Mouse (Mus musculus): ENCODE measurements at regions not wholly inside any gene's neighbourhood (a gene's known extent, or its start where the extent isn't known, plus 50 kb on each side); places are given as distances from the start of the nearest gene placed in this dataset.

DNA sequence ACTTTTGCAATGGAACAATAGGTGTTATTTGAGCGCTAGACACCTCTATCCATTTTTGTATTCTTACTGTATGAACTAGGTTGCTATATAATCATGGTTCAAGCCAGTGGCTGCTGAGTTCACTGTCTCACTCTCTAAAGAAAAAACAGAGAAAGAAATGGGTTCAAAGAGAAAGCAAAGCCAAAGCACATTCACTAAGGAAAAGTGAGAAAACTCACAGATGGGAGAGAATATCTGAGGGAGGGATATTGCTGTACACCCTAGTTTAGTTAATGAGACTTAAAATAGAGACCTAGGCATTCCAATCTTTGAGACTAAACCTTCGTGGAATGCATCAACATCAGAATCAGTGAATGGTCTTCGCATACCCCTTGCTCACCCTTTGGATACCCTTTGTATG lies 371.0 kb downstream of the Fam198b start:
- Histone ChIP-seq H3K36me3 (ENCODE audit: control insufficient read depth, insufficient read depth, low read length) (no peaks in the 10 kb centered on the region), H3K9ac (ENCODE audit: low read depth, low read length) (no peak overlapping the region), H3K4me1 (replicated peaks; ENCODE audit: control insufficient read depth, insufficient read depth, low read length) (no peaks in the 10 kb centered on the region), H3K9me3 (ENCODE audit: control insufficient read depth, low read length) (no peaks in the 10 kb centered on the region), H3K27me3 (replicated peaks; ENCODE audit: control insufficient read depth, insufficient read depth, low read length) (no peaks in the 10 kb centered on the region), H3K4me3 (ENCODE audit: low read depth, low read length) (no peak overlapping the region), H3K27ac (ENCODE audit: low read depth, low read length) (no peak overlapping the region), H3K4me2 (no peak overlapping the region)
- ATAC-seq (replicated peaks; ENCODE audit: low FRiP score) (no peak), DNase-seq (ENCODE audit: low spot score) (no peak)
- 81% methylated on average over 3 of the region's 3 CpGs for WGBS

DNA sequence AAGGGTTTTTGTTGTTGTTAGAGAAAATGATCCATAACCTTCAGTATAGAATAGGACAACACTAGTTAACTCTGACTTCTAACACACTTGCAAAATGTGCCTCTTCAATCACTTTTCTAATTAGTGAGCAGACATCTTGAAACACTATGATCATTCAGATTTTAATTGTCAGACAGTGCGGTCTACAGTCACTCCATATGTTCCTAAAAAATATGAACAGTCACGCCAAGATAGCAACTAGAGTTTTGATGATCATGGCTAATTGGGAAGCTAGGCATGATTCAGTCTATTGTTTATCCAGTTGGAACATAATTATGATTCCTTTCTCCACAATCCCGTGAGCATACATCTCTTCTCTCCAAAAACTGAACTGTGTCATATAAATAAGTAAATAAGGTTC lies 372.1 kb downstream of the Fam198b start:
- no peaks in the 10 kb centered on the region for H3K9me3 ChIP-seq (ENCODE audit: control insufficient read depth, low read length)
- H3K27me3 ChIP-seq (replicated peaks; ENCODE audit: control insufficient read depth, insufficient read depth, low read length) = no peaks in the 10 kb centered on the region
- H3K36me3 ChIP-seq (ENCODE audit: control insufficient read depth, insufficient read depth, low read length) = no peaks in the 10 kb centered on the region
- H3K4me1 ChIP-seq (replicated peaks; ENCODE audit: control insufficient read depth, insufficient read depth, low read length) = no peaks in the 10 kb centered on the region
- DNase-seq (ENCODE audit: low spot score) = no peak
- no peak for ATAC-seq (replicated peaks; ENCODE audit: low FRiP score)
- H3K4me3 ChIP-seq (ENCODE audit: low read depth, low read length) = no peak overlapping the region
- H3K9ac ChIP-seq (ENCODE audit: low read depth, low read length) = no peak overlapping the region
- H3K4me2 ChIP-seq = no peak overlapping the region
- 85% methylated on average over 3 of the region's 3 CpGs for WGBS
- H3K27ac ChIP-seq (ENCODE audit: low read depth, low read length) = no peak overlapping the region

DNA sequence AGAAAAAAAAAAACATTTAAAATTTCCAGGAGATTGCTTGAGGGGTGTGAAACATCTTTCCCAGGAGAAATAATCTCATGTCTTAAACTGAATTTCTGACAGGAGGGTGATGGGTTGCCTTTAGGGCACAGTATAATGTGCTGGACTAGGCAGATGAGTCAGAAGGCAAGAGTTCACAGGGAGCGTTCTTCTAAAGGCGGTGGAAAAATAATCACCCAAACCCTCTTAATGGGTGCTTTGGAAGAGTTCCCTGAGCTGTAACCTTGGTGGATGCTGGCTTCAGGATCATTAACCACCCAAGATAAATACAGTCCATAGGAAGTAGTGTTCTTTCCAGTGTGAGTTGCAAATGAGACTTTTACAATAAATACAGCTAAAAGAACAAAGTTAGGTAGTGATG lies 378.8 kb downstream of the Fam198b start:
- Histone ChIP-seq H3K9me3 (ENCODE audit: control insufficient read depth, low read length) (no peaks in the 10 kb centered on the region), H3K27me3 (replicated peaks; ENCODE audit: control insufficient read depth, insufficient read depth, low read length) (no peaks in the 10 kb centered on the region), H3K27ac (ENCODE audit: low read depth, low read length) (no peak overlapping the region), H3K36me3 (ENCODE audit: control insufficient read depth, insufficient read depth, low read length) (no peaks in the 10 kb centered on the region), H3K9ac (ENCODE audit: low read depth, low read length) (no peak overlapping the region), H3K4me2 (no peak overlapping the region), H3K4me3 (ENCODE audit: low read depth, low read length) (no peak overlapping the region), H3K4me1 (replicated peaks; ENCODE audit: control insufficient read depth, insufficient read depth, low read length) (no peaks in the 10 kb centered on the region)
- WGBS = 78% methylated on average over 2 of the region's 2 CpGs
- ATAC-seq (replicated peaks; ENCODE audit: low FRiP score) = no peak
- DNase-seq (ENCODE audit: low spot score) = no peak

DNA sequence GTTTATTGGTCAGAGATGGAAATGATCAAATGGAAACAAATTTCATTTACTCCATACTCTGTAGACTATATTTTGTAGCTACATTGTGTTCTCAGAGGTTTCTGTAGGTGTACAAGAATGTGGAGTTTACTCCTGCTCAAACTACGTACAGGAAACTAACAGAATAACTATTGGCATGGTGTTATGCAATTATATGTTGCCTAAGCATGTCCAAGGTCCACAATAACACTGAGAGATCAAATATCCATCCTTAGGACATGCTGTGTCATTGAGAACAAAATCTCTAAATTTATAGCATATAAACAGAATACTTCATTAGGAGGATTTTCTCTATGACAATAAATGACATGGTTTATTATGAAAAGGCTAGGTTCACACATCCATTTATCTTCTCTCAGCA lies 400.3 kb downstream of the Fam198b start:
- Histone ChIP-seq H3K9ac (ENCODE audit: low read depth, low read length) (no peak overlapping the region), H3K4me1 (replicated peaks; ENCODE audit: control insufficient read depth, insufficient read depth, low read length) (no peaks in the 10 kb centered on the region), H3K9me3 (ENCODE audit: control insufficient read depth, low read length) (no peaks in the 10 kb centered on the region), H3K27ac (ENCODE audit: low read depth, low read length) (no peak overlapping the region), H3K27me3 (replicated peaks; ENCODE audit: control insufficient read depth, insufficient read depth, low read length) (no peaks in the 10 kb centered on the region), H3K36me3 (ENCODE audit: control insufficient read depth, insufficient read depth, low read length) (no peaks in the 10 kb centered on the region), H3K4me3 (ENCODE audit: low read depth, low read length) (no peak overlapping the region), H3K4me2 (no peak overlapping the region)
- no peak for ATAC-seq (replicated peaks; ENCODE audit: low FRiP score)
- no peak for DNase-seq (ENCODE audit: low spot score)
- 63% methylated on average over 1 of the region's 1 CpGs for WGBS

DNA sequence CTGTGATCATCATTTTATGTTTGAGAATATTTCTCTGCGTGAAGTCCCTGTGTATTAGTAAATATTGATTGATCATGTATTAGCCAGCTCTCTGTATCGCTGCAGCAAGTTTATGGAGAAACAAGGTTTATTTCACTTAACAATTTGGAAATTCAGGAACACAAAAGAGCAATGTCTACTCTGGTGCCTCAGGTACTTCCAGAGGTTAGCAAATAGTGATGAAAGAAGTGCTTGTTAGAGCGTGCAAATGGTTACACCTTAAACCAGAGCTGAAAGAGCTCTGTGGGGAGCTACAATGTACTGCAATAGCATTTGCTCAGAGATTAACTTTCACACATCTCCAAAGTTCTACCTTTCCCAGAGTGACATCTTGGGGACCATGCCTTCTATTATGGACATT lies 400.9 kb downstream of the Fam198b start:
- no peaks in the 10 kb centered on the region for H3K27me3 ChIP-seq (replicated peaks; ENCODE audit: control insufficient read depth, insufficient read depth, low read length)
- H3K4me2 ChIP-seq = no peak overlapping the region
- no peak overlapping the region for H3K27ac ChIP-seq (ENCODE audit: low read depth, low read length)
- no peak for ATAC-seq (replicated peaks; ENCODE audit: low FRiP score)
- no peaks in the 10 kb centered on the region for H3K4me1 ChIP-seq (replicated peaks; ENCODE audit: control insufficient read depth, insufficient read depth, low read length)
- no peak for DNase-seq (ENCODE audit: low spot score)
- no peak overlapping the region for H3K9ac ChIP-seq (ENCODE audit: low read depth, low read length)
- H3K4me3 ChIP-seq (ENCODE audit: low read depth, low read length) = no peak overlapping the region
- 81% methylated on average over 3 of the region's 3 CpGs for WGBS
- H3K36me3 ChIP-seq (ENCODE audit: control insufficient read depth, insufficient read depth, low read length) = no peaks in the 10 kb centered on the region
- no peaks in the 10 kb centered on the region for H3K9me3 ChIP-seq (ENCODE audit: control insufficient read depth, low read length)

DNA sequence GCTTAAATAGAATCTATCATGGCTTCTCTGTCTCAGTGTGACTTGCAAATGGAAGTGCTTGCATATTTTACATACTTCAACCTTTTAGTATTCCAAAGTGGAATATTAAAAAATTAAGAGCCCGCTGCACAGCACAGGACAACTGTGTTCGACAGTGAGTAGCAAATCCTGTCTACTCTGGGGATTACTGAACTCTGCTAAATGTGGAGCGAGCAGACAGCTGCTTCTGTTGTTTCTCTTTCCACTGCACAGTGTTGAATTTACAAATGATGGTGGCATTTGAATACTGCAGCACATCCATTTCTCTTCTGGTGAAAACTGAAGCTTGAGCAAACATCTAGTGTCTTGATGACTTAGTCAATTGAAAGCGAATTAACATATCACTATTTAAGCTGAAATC lies 409.2 kb downstream of the Fam198b start:
- DNase-seq (ENCODE audit: low spot score) (no peak), ATAC-seq (replicated peaks; ENCODE audit: low FRiP score) (no peak)
- 85% methylated on average over 4 of the region's 4 CpGs for WGBS

DNA sequence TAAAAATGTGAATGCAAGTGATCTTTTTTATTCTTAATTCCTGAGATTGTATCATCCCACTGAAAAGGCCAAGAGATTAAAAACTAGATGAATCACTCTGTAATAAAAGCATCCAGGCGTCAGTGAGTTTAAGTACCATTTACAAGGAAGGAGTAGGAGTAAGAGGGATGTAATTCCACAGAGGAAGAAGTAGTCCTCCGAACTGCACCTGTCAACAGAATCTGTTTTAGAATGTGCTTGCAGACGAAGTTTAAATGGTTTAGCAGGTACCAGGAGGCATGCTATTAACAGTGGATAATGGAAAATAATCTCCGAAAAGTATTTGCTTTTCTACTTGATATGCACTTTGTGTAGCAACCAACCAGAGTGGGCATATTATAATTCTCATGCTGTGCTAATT lies 423.3 kb downstream of the Fam198b start:
- Histone ChIP-seq H3K27me3 (replicated peaks; ENCODE audit: control insufficient read depth, insufficient read depth, low read length) (no peaks in the 10 kb centered on the region), H3K27ac (ENCODE audit: low read depth, low read length) (no peak overlapping the region), H3K4me3 (ENCODE audit: low read depth, low read length) (no peak overlapping the region), H3K4me1 (replicated peaks; ENCODE audit: control insufficient read depth, insufficient read depth, low read length) (no peaks in the 10 kb centered on the region), H3K36me3 (ENCODE audit: control insufficient read depth, insufficient read depth, low read length) (no peaks in the 10 kb centered on the region), H3K4me2 (no peak overlapping the region), H3K9ac (ENCODE audit: low read depth, low read length) (no peak overlapping the region), H3K9me3 (ENCODE audit: control insufficient read depth, low read length) (no peaks in the 10 kb centered on the region)
- DNase-seq (ENCODE audit: low spot score) = no peak
- no peak for ATAC-seq (replicated peaks; ENCODE audit: low FRiP score)
- WGBS = 71% methylated on average over 4 of the region's 4 CpGs

More for the DNA sequence above, 409.2 kb downstream of the Fam198b start:
- no peak overlapping the region for H3K27ac ChIP-seq (ENCODE audit: low read depth, low read length)
- no peaks in the 10 kb centered on the region for H3K27me3 ChIP-seq (replicated peaks; ENCODE audit: control insufficient read depth, insufficient read depth, low read length)
- H3K4me1 ChIP-seq (replicated peaks; ENCODE audit: control insufficient read depth, insufficient read depth, low read length) = no peaks in the 10 kb centered on the region
- no peak overlapping the region for H3K4me2 ChIP-seq
- H3K4me3 ChIP-seq (ENCODE audit: low read depth, low read length) = no peak overlapping the region
- H3K9ac ChIP-seq (ENCODE audit: low read depth, low read length) = no peak overlapping the region
- H3K9me3 ChIP-seq (ENCODE audit: control insufficient read depth, low read length) = no peaks in the 10 kb centered on the region
- H3K36me3 ChIP-seq (ENCODE audit: control insufficient read depth, insufficient read depth, low read length) = no peaks in the 10 kb centered on the region

DNA sequence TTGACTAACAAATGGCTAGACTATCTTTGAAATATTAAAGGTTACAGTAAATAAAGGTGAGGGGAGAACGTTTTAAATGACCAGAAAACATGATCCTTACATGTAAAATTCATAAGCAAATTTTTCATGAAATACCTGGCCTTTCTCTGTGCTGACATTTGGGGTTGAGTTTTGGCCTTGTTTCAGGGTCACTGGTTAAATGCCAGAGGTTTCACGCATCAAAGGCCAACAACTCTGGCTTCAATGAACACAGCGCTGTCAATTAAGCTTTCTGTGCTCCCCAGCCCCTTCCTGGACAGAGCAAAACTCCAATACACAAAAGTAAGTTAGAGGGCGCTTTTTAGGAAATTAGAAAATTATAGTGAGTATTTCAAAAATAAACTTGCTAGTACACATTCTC lies 425.6 kb downstream of the Fam198b start:
- Histone ChIP-seq H3K27me3 (replicated peaks; ENCODE audit: control insufficient read depth, insufficient read depth, low read length) (no peaks in the 10 kb centered on the region), H3K27ac (ENCODE audit: low read depth, low read length) (no peak overlapping the region), H3K9me3 (ENCODE audit: control insufficient read depth, low read length) (no peaks in the 10 kb centered on the region), H3K4me2 (no peak overlapping the region), H3K9ac (ENCODE audit: low read depth, low read length) (no peak overlapping the region), H3K36me3 (ENCODE audit: control insufficient read depth, insufficient read depth, low read length) (no peaks in the 10 kb centered on the region), H3K4me3 (ENCODE audit: low read depth, low read length) (no peak overlapping the region), H3K4me1 (replicated peaks; ENCODE audit: control insufficient read depth, insufficient read depth, low read length) (no peaks in the 10 kb centered on the region)
- WGBS = 69% methylated on average over 4 of the region's 4 CpGs
- DNase-seq (ENCODE audit: low spot score) = no peak
- no peak for ATAC-seq (replicated peaks; ENCODE audit: low FRiP score)

DNA sequence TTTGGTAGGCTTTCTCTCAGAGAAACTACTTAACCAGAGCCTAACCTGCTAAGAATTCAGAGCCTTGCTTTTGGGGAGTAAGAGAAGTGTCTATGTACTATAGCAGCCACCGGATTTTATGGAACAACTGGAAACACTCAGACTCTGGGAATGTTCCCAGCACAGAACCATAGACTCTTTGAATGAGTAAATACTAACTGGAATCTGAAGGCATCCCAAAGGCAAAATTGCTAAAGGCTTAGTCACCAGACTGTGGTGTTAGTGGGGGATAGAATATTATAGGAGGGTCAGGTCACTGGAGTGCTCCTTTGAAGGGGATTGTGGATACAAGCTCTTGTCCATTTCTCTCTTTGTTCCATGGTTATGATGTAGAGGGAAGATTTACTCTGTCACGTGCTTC lies 427.4 kb downstream of the Fam198b start:
- H3K4me2 ChIP-seq = no peak overlapping the region
- H3K27ac ChIP-seq (ENCODE audit: low read depth, low read length) = no peak overlapping the region
- no peaks in the 10 kb centered on the region for H3K4me1 ChIP-seq (replicated peaks; ENCODE audit: control insufficient read depth, insufficient read depth, low read length)
- H3K9ac ChIP-seq (ENCODE audit: low read depth, low read length) = no peak overlapping the region
- DNase-seq (ENCODE audit: low spot score) = no peak
- H3K36me3 ChIP-seq (ENCODE audit: control insufficient read depth, insufficient read depth, low read length) = no peaks in the 10 kb centered on the region
- WGBS = 73% methylated on average over 2 of the region's 2 CpGs
- no peak overlapping the region for H3K4me3 ChIP-seq (ENCODE audit: low read depth, low read length)
- no peak for ATAC-seq (replicated peaks; ENCODE audit: low FRiP score)
- no peaks in the 10 kb centered on the region for H3K9me3 ChIP-seq (ENCODE audit: control insufficient read depth, low read length)
- no peaks in the 10 kb centered on the region for H3K27me3 ChIP-seq (replicated peaks; ENCODE audit: control insufficient read depth, insufficient read depth, low read length)

Measured in liver, embryonic 11.5 days (tissue).